Mouse (Mus musculus) midbrain, embryonic 12.5 days (tissue): Measurements from ENCODE around the gene Macrod2. TPM values are rescaled to one million over a fixed set of nuclear protein-coding genes. Genes with fewer than 3 reads are reported as not detected.
A peak's percentile ranks its signal among the peaks of the same experiment; 100 is the strongest.

Source experiments
- ATAC-seq: fragments of 200-750 bp; cut with Nextera tagmentation; 2 replicates; pipeline ENCODE4 v1.8.0; 2017; ENCODE audit warnings: low read depth, moderate TSS enrichment, moderate library complexity; ENCODE audit not compliant: low FRiP score
- H3K27ac ChIP-seq: fragments of 300-500 bp; sonication (generic); replicated peaks from 2 replicates; pipeline ENCODE4 v1.5.1; 2016; ENCODE audit warnings: mild to moderate bottlenecking
- H3K27me3 ChIP-seq: fragments of 300-500 bp; sonication (generic); 2 replicates; pipeline ENCODE4 v1.6.1; 2016; ENCODE audit warnings: mild to moderate bottlenecking
- H3K36me3 ChIP-seq: fragments of 300-500 bp; sonication (generic); 2 replicates; pipeline ENCODE4 v1.6.1; 2016
- H3K4me1 ChIP-seq: fragments of 300-500 bp; sonication (generic); 2 replicates; pipeline ENCODE4 v1.6.1; 2016
- H3K4me2 ChIP-seq: fragments of 300-500 bp; sonication (generic); replicated peaks from 2 replicates; pipeline ENCODE4 v1.6.1; 2016; ENCODE audit warnings: mild to moderate bottlenecking, moderate library complexity
- H3K4me3 ChIP-seq: fragments of 300-500 bp; sonication (generic); 2 replicates; pipeline ENCODE4 v1.5.1; 2016; ENCODE audit warnings: mild to moderate bottlenecking
- H3K9ac ChIP-seq: fragments of 300-500 bp; sonication (generic); replicated peaks from 2 replicates; pipeline ENCODE4 v1.6.1; 2016; ENCODE audit warnings: mild to moderate bottlenecking, moderate library complexity
- H3K9me3 ChIP-seq: fragments of 300-500 bp; sonication (generic); 2 replicates; pipeline ENCODE4 v1.6.1; 2016; ENCODE audit warnings: mild to moderate bottlenecking
- WGBS: fragments of 180-500 bp; shearing (Covaris S2); methylation state at CpG from one replicate; pipeline ENCODE4 v1.1.7; 2016; 5-methylcytosine and 5-hydroxymethylcytosine counted together
- polyA plus RNA-seq: library from polyadenylated mRNA; unstranded; fragments of >200 nt; fragmentation: Nextera tagmentation; extraction: Ambion mirVana; gene quantifications from 2 replicates; pipeline ENCODE4 v1.2.1, GENCODE M21; 2016

Macrod2 gene
- polyA plus RNA-seq, 1 experiment from 2014 or later = 52.4 TPM

DNA sequence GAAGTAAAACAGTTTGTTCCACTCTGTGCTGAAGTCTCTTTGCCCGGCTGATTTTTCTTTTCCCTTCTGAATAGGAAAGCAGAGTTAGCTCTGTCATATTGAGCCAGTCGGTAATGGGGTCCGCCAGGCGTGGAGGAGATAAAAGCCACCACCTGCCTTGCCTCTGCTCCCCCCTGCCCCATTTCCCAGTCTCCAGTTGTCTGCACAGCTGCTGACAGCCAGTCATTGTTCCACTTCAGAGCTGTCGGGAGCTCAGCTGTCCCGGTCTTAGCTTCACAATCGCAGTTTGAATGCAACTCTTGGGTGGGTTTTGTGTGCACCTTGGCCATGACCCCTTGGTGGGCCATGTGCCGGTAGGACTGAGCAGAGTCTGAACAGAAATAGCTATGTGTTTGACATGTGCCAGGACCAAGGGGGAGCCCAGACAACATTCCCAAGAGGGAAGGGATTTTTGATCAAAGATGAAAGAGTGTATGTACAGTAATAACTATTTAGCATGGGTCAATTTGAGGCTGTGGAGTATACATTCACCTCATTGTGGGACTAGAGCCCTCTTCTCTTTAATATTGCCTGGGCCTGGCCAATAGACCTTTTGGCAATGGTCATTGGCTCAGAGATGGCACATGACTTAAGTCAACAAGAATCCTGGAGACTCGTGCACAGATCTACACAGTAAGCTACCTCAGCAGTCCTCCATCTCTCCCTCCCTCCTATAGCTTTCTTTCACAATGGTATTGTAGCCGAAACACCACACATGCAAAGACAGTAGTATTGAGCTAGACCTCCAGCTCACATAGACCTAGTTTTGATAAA is 917.2 kb downstream of the Macrod2 start:
- Histone ChIP-seq H3K36me3 (no peaks in the 10 kb centered on the region), H3K4me3 (no peak overlapping the region), H3K27ac (peak overlapping the region; percentile 70), H3K9ac (no peak overlapping the region), H3K4me2 (0 out of 2 replicates have a peak overlapping the region, but pooled peaks have one; percentile 16), H3K4me1 (peaks cover 16% of the 10 kb centered on the region), H3K27me3 (no peaks in the 10 kb centered on the region), H3K9me3 (no peaks in the 10 kb centered on the region)
- peak; percentile 97 for ATAC-seq
- 19% methylated on average over 10 of the region's 10 CpGs for WGBS

DNA sequence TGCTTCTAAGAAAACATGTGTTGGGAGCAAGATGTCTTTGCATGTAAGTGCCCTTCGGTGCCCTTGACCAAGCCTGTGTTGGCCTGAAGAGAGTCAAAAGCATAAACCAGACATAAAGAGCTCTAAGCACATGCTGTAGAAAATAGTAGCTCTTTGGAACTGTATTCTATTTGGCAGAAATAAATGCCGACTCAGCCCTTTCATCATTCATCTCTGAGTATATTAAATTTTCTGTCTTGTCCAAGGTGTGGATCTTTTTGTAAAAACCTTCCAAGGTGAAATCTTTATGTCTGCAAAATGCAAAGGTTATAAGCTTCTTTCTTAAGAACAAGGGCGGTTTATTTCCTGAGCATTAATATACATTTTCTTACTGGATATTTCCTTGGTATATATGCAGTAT is 920.2 kb downstream of the Macrod2 start:
- no peak overlapping the region for H3K9ac ChIP-seq
- H3K4me1 ChIP-seq = peaks cover 16% of the 10 kb centered on the region
- no peaks in the 10 kb centered on the region for H3K27me3 ChIP-seq
- H3K36me3 ChIP-seq = no peaks in the 10 kb centered on the region
- no peak overlapping the region for H3K4me3 ChIP-seq
- no peak for ATAC-seq
- H3K27ac ChIP-seq = no peak overlapping the region
- no peak overlapping the region for H3K4me2 ChIP-seq
- no peaks in the 10 kb centered on the region for H3K9me3 ChIP-seq
- 96% methylated on average over 3 of the region's 3 CpGs for WGBS

DNA sequence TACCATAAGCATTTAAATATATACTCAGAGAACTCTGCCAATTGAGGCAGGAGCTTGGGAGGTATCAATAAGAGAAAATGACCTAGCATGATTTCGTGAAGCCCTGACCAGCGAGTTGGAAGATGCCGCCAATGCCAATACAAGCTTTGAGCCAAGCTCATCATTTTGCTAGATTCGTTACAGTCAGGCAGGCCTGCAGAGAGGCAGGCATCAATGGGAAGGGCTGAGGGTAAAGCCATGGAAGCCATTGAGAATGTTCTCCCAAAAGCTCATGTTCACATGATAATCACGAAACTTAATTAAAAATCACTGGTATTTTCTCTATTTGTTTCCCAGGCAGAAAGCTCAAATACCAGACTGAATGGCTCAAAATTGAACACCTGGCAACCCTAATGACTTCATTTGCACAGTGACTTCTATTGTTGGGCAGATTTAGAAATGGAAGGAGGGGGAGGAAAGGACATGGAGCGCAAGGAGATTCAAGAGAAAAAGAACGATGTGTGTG is 928.9 kb downstream of the Macrod2 start:
- Histone ChIP-seq H3K27me3 (no peaks in the 10 kb centered on the region), H3K4me3 (no peak overlapping the region), H3K27ac (no peak overlapping the region), H3K36me3 (no peaks in the 10 kb centered on the region), H3K9ac (no peak overlapping the region), H3K9me3 (no peaks in the 10 kb centered on the region), H3K4me2 (no peak overlapping the region), H3K4me1 (no peaks in the 10 kb centered on the region)
- WGBS = 67% methylated on average over 7 of the region's 7 CpGs
- no peak for ATAC-seq

DNA sequence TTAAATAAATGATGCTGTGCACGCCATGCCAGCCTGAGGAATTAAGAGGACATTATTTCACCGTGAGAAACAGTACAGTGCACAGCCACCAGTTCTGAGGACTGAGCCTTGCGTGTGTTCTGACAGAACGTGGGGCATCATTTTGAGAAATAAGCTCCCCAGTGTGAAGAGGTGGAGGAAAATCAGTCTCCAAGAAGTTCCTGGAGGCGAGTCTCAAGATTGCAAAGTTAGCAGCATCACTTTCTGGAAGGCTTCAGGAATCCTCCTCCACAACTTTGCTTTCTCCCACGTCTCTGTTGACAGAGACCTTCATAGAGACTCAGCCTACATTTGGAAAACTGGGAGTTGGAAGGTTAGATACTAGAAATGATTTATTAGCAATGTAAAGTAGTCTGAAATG is 932.2 kb downstream of the Macrod2 start:
- Histone ChIP-seq H3K9me3 (no peaks in the 10 kb centered on the region), H3K4me2 (no peak overlapping the region), H3K4me3 (no peak overlapping the region), H3K36me3 (no peaks in the 10 kb centered on the region), H3K27ac (no peak overlapping the region), H3K27me3 (no peaks in the 10 kb centered on the region), H3K4me1 (no peaks in the 10 kb centered on the region), H3K9ac (no peak overlapping the region)
- no peak for ATAC-seq
- 88% methylated on average over 6 of the region's 6 CpGs for WGBS

DNA sequence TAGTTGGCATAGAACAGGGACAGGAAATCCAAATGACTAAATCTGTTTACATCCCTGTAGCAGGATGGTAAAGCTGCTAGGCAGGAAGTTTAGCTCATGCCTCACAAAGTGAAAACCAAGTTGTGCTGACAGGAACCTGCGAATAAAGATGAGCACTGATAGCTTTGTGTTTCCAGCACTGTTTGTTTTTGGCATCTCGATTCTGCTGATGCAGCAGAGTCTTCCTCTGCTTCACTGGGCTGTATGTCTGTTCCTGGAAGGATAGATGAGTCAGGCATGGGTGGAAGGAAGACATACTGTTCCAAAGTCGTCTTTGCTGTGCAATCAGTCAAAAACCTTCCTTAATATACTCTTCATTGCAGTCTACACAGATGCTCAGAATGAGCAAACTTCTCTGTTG is 942.6 kb downstream of the Macrod2 start:
- Histone ChIP-seq H3K27ac (no peak overlapping the region), H3K4me3 (no peak overlapping the region), H3K4me1 (no peaks in the 10 kb centered on the region), H3K9me3 (no peaks in the 10 kb centered on the region), H3K36me3 (no peaks in the 10 kb centered on the region), H3K27me3 (no peaks in the 10 kb centered on the region), H3K9ac (no peak overlapping the region), H3K4me2 (no peak overlapping the region)
- ATAC-seq = no peak
- WGBS = 83% methylated on average over 3 of the region's 3 CpGs

DNA sequence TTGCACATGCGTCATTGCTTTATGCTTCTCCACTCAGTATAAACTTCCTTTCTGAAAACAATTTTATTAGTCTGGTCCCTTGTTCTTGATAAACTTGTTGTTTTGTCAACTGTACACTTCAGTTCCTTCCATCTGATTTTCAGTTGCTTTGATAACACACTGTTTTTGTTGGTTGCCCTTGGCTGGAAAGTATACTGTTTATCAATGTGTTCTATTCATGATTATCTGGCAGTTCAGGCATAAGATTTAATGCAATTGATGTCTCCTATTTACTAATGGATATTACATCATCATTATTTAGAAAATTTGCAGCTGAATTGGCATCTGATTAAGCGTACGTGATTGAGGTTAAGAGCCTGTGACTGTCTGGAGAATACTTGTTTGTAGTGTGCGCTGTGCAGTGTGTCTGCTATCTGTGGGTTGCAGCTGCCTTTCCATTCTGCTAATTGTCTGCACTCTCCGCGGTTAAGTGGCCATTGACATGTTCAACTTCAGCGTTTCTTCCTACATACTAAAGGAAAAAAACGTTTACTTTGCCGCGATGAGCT is 949.0 kb downstream of the Macrod2 start:
- Histone ChIP-seq H3K9me3 (no peaks in the 10 kb centered on the region), H3K36me3 (no peaks in the 10 kb centered on the region), H3K4me2 (no peak overlapping the region), H3K27me3 (no peaks in the 10 kb centered on the region), H3K9ac (no peak overlapping the region), H3K27ac (no peak overlapping the region), H3K4me1 (no peaks in the 10 kb centered on the region), H3K4me3 (no peak overlapping the region)
- 71% methylated on average over 10 of the region's 10 CpGs for WGBS
- ATAC-seq = peak; percentile 76

DNA sequence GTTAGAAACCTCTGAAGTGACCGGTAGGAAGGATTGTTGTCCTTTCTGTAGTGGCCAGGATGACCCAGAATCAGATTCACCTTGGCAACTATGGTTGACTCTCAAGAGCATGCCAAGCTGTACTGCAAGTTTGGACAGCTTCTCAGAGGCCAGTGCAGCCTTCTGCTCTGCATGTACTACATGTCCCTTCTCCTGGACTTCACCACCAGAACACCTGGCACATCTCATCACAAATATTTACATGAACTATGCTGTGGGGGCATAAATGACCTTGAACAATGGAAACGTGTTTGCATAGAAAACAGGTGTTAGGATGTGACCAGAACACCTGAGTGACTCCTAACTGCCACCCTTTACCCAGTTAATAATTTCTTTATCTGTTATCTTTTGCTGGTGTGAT is 957.5 kb downstream of the Macrod2 start:
- ATAC-seq = no peak
- 81% methylated on average over 2 of the region's 2 CpGs for WGBS
- Histone ChIP-seq H3K27me3 (no peaks in the 10 kb centered on the region), H3K4me1 (no peaks in the 10 kb centered on the region), H3K27ac (no peak overlapping the region), H3K36me3 (no peaks in the 10 kb centered on the region), H3K4me2 (no peak overlapping the region), H3K9ac (no peak overlapping the region), H3K9me3 (no peaks in the 10 kb centered on the region), H3K4me3 (no peak overlapping the region)

DNA sequence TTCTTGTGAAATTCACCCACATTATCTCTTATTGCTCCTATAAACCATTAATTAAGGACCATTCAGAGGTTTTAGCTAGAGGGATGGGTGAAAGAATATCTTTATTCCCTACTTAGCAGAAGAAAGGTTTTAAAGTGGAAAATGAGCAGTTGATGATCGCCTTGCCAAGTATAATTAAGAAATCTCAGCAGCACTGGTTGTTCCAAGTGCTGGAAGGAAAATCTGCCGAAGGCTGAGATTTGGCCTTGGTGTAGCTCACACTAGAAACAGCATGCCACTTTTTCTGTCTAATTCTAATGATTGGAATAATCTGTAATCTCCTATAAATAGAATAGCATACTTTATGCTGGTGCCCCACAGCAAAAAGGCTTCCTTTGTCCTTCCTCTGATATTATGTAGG is 993.5 kb downstream of the Macrod2 start:
- no peak overlapping the region for H3K4me2 ChIP-seq
- no peaks in the 10 kb centered on the region for H3K27me3 ChIP-seq
- WGBS = 90% methylated on average over 2 of the region's 2 CpGs
- H3K27ac ChIP-seq = no peak overlapping the region
- no peak overlapping the region for H3K4me3 ChIP-seq
- ATAC-seq = no peak
- H3K4me1 ChIP-seq = no peaks in the 10 kb centered on the region
- no peaks in the 10 kb centered on the region for H3K36me3 ChIP-seq
- H3K9me3 ChIP-seq = no peaks in the 10 kb centered on the region
- H3K9ac ChIP-seq = no peak overlapping the region

DNA sequence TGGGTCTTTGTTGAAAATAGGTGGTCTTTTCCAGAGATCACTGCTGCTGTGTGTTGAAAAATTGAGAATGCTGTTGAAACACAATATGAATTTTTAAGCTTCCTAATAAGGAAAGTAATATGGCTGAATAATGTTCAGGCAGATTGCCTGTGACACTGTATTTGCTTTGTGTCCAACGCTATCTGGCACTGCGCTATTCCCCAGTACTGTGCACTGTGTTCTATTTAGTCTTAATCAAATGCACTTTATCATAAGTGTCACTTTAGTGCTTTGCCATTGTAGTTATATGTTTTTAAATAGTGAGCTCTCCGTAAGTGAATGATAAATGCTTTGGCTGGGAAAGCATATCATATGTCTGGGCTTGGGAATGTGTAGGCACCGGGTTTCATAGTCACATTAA is 996.1 kb downstream of the Macrod2 start:
- Histone ChIP-seq H3K9me3 (no peaks in the 10 kb centered on the region), H3K27ac (no peak overlapping the region), H3K4me1 (no peaks in the 10 kb centered on the region), H3K27me3 (no peaks in the 10 kb centered on the region), H3K4me3 (no peak overlapping the region), H3K9ac (no peak overlapping the region), H3K4me2 (no peak overlapping the region), H3K36me3 (no peaks in the 10 kb centered on the region)
- 88% methylated on average over 4 of the region's 4 CpGs for WGBS
- no peak for ATAC-seq

DNA sequence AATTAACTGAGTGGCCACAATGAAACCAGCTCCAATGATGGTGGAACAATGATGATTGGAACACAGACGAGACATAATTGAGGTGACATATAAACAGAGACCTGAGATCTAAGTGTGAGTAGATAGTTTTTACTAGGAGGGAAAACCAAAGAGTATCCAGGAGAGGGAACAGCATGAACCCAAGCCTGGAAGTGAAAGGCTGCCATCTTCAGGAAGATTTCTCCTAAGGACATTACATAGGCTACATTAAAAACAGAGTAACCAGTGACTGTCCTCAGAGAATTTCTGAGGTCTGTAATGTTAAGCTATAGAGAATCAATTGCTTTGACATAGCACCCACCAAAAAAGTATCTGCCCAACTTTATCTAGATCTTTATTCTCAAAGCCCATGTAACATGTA is 999.7 kb downstream of the Macrod2 start:
- ATAC-seq = no peak
- WGBS = 66% methylated on average over 1 of the region's 1 CpGs
- H3K36me3 ChIP-seq = no peaks in the 10 kb centered on the region
- no peaks in the 10 kb centered on the region for H3K27me3 ChIP-seq
- H3K9me3 ChIP-seq = no peaks in the 10 kb centered on the region
- no peaks in the 10 kb centered on the region for H3K4me1 ChIP-seq
- no peak overlapping the region for H3K4me2 ChIP-seq
- H3K9ac ChIP-seq = no peak overlapping the region
- H3K4me3 ChIP-seq = no peak overlapping the region
- no peak overlapping the region for H3K27ac ChIP-seq

DNA sequence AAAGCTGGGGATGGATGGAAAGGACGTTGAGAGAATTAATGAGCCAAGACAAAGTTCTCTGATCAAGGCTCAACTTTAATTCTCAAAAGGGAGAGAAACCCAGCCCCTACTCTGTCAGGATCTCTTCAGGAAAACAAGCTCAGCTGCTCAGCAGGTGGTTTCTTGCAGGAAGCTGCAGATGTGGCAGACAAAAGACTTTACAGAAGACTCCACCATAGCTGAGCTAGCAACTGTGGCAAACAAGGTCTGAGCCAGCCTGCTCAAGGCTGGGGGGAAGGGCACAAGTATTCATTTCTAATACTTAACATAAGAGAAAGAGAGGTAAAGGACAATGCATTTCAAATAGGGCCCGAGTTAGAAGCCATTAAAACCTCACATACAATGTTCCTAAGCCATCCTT is 1013.7 kb downstream of the Macrod2 start:
- H3K27ac ChIP-seq = no peak overlapping the region
- no peaks in the 10 kb centered on the region for H3K27me3 ChIP-seq
- H3K9me3 ChIP-seq = no peaks in the 10 kb centered on the region
- no peak for ATAC-seq
- H3K4me1 ChIP-seq = no peaks in the 10 kb centered on the region
- H3K36me3 ChIP-seq = no peaks in the 10 kb centered on the region
- no peak overlapping the region for H3K9ac ChIP-seq
- no peak overlapping the region for H3K4me2 ChIP-seq
- 4% methylated on average over 2 of the region's 2 CpGs for WGBS
- no peak overlapping the region for H3K4me3 ChIP-seq

DNA sequence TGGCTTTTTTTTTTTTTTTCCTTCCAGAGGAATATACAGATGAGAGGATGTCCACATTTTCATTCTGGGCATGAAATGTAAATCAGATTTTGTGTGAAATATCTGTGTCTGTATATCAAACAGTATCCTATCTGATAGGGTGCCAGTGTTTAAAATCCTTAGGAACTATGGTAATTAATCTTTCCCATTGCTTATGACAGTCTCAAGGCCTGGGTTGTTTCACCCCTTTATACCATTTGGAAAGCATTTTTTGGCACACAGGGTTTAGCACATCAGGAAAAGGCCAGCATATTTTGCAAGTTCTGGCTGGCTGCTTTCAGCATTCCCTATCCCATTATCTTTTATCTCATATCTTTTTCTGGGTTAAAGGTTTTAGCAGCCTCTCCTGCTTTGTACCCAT is 1021.3 kb downstream of the Macrod2 start:
- H3K27ac ChIP-seq = peak overlapping the region; percentile 3; the same call in 1 of the 2 replicates
- 0 out of 2 replicates have a peak, but pooled peaks cover 6% of the 10 kb centered on the region for H3K4me1 ChIP-seq

More for the DNA sequence above, 1021.3 kb downstream of the Macrod2 start:
- Histone ChIP-seq H3K36me3 (no peaks in the 10 kb centered on the region), H3K9me3 (no peaks in the 10 kb centered on the region), H3K4me2 (no peak overlapping the region), H3K4me3 (no peak overlapping the region), H3K9ac (no peak overlapping the region), H3K27me3 (no peaks in the 10 kb centered on the region)
- no peak for ATAC-seq
